Mouse (Mus musculus) thymus, adult 2 months (tissue): ENCODE data around the gene Ptcd1. TPM values are rescaled to one million over a fixed set of nuclear protein-coding genes. Genes with fewer than 3 reads are reported as not detected.

Experiments used
- DNase-seq: peaks from one replicate; pipeline ENCODE4 v3.0.0; 2021
- H3K27ac ChIP-seq: fragments of 200-500 bp; 2 replicates; pipeline ENCODE4 v1.5.1; 2012; ENCODE audit warnings: low read length, control low read depth; ENCODE audit not compliant: control insufficient read depth, insufficient read depth
- H3K27me3 ChIP-seq: fragments of 200-500 bp; 2 replicates; pipeline ENCODE4 v1.6.1; 2012; ENCODE audit warnings: mild to moderate bottlenecking, low read length, moderate library complexity, mixed read lengths; ENCODE audit not compliant: control insufficient read depth, insufficient read depth
- H3K36me3 ChIP-seq: fragments of 200-500 bp; 2 replicates; pipeline ENCODE4 v1.6.1; 2012; ENCODE audit warnings: mild to moderate bottlenecking, low read length, moderate library complexity; ENCODE audit not compliant: control insufficient read depth, insufficient read depth
- H3K4me1 ChIP-seq: fragments of 200-500 bp; replicated peaks from 2 replicates; pipeline ENCODE4 v1.6.1; 2012; ENCODE audit warnings: low read length; ENCODE audit not compliant: control insufficient read depth, insufficient read depth
- H3K4me3 ChIP-seq: fragments of 200-500 bp; 2 replicates; pipeline ENCODE4 v1.5.1; 2012; ENCODE audit warnings: mild to moderate bottlenecking, low read length, control low read depth, moderate library complexity; ENCODE audit not compliant: control insufficient read depth, insufficient read depth
- CTCF ChIP-seq: fragments of 200-500 bp; IDR thresholded peaks from 2 replicates; pipeline ENCODE4 v1.5.1; 2012; ENCODE audit warnings: mild to moderate bottlenecking, control low read depth, low read length, moderate library complexity, borderline replicate concordance; ENCODE audit not compliant: control insufficient read depth, poor library complexity, insufficient read depth; ENCODE audit errors: extremely low read depth
- POLR2A ChIP-seq: fragments of 200-500 bp; IDR thresholded peaks from 2 replicates; pipeline ENCODE4 v1.6.1; 2012; ENCODE audit warnings: mild to moderate bottlenecking, low read length, control low read depth, moderate library complexity; ENCODE audit not compliant: control insufficient read depth, poor library complexity, insufficient read depth; ENCODE audit errors: extremely low read depth
- WGBS: fragments of 180-500 bp; shearing (Covaris S2); methylation state at CpG from one replicate; pipeline ENCODE4 v1.1.7; 2018; 5-methylcytosine and 5-hydroxymethylcytosine counted together
- polyA plus RNA-seq: library from polyadenylated mRNA; depleted of rRNA; stranded (reverse); fragments of >200 nt; gene quantifications from 2 replicates; pipeline ENCODE4 v1.2.3, GENCODE M21; 2012

The Ptcd1 gene
- polyA plus RNA-seq, 1 experiment, result 14.9 TPM

- WGBS, result 73% methylated on average over 7 of the region's 7 CpGs
- H3K27ac ChIP-seq, result no peak overlapping the region
Observed at GRCm38 (mm10) chr5:145200387-145200786, 33.5 kb upstream of the Ptcd1 start.

DNA sequence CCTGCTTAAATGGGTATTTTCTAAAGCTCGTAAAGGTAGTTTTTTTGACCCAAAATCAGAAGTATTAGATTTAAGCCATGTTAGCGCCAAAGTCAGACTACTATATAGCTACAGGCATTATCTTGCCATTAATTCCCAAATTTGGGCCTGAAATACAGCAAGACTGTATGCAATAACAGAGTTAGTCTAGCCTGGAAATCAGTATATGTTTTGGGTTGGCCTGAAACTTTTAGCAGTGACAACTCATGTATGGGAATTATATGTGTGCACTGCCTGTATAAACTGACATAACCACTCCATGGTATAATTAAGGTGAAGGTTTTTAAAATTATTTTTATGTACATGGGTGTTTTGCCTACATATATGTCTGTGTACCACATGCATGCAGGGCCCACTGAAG is 25.1 kb upstream of the Ptcd1 start, which contains the start of gene Atp5j2:
Gene Atp5j2 (minus strand): TSS at position 101 of the 400 bp plus-strand sequence.
- TF ChIP-seq POLR2A, result no peak
- TF ChIP-seq CTCF, result no peak
- peak within 1 kb of the TSS; percentile 4 for H3K27ac ChIP-seq
- WGBS, result 97% methylated on average over 2 of the region's 2 CpGs
- H3K4me3 ChIP-seq, result peak within 1 kb of the TSS; percentile 80
- H3K27me3 ChIP-seq, result no peaks in the 10 kb centered on the region
- peaks cover 11% of the 10 kb centered on the region for H3K4me1 ChIP-seq
- no peak for DNase-seq
- H3K36me3 ChIP-seq, result peaks cover 26% of the 10 kb centered on the region

More at GRCm38 (mm10) chr5:145200387-145200786, 33.5 kb upstream of the Ptcd1 start:
- DNase-seq, result no peak
- Histone ChIP-seq H3K4me1 (peaks cover 10% of the 10 kb centered on the region), H3K36me3 (peaks cover 9% of the 10 kb centered on the region), H3K27me3 (no peaks in the 10 kb centered on the region), H3K4me3 (no peak overlapping the region)
- TF ChIP-seq POLR2A (no peak), CTCF (no peak)

- Histone ChIP-seq H3K36me3 (peaks cover 33% of the 10 kb centered on the region), H3K27me3 (no peaks in the 10 kb centered on the region), H3K4me3 (peak overlapping the region; percentile 80), H3K27ac (peak overlapping the region; percentile 4), H3K4me1 (peaks cover 11% of the 10 kb centered on the region)
- DNase-seq, result peak; percentile 91
- under 1% methylated on average over 41 of the region's 41 CpGs for WGBS
- TF ChIP-seq CTCF (no peak), POLR2A (peak; percentile 59; the same call in 1 of the 2 replicates)
Observed at GRCm38 (mm10) chr5:145190875-145191798, 24.2 kb upstream of the Ptcd1 start.

DNA sequence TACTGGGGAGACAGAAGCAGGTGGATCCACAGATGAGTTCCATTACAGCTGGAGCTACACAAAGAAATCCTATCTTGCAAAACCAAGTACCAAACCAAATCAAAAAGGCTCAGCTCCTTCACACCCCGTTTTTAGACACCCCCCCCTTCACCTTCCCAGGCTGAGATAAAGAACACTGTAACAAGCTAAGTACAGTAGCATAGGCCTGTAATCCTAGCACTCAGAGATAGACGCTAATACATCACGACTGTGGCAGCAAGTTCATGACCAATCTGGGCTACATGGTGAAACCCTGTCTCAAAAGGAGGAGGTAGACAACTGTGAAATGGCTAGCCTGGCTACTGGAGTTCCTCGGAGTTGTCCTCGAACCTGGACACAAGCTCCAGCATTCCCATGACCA is 23.5 kb upstream of the Ptcd1 start:
- no peak for DNase-seq
- 29% methylated on average over 5 of the region's 5 CpGs for WGBS
- H3K4me3 ChIP-seq, result no peak overlapping the region; the same call in 1 of the 2 replicates
- H3K27me3 ChIP-seq, result no peaks in the 10 kb centered on the region
- H3K4me1 ChIP-seq, result peaks cover 11% of the 10 kb centered on the region
- H3K36me3 ChIP-seq, result peaks cover 33% of the 10 kb centered on the region
- no peak overlapping the region for H3K27ac ChIP-seq
- no peak for TF ChIP-seq CTCF
- TF ChIP-seq POLR2A, result no peak

GRCm38 (mm10) chr5:145189416-145189815 is 22.5 kb upstream of the Ptcd1 start:
- Histone ChIP-seq H3K36me3 (peaks cover 33% of the 10 kb centered on the region), H3K27me3 (no peaks in the 10 kb centered on the region), H3K27ac (no peak overlapping the region), H3K4me1 (peaks cover 11% of the 10 kb centered on the region), H3K4me3 (no peak overlapping the region)
- TF ChIP-seq CTCF, result no peak
- no peak for TF ChIP-seq POLR2A
- WGBS, result 96% methylated on average over 6 of the region's 6 CpGs
- no peak for DNase-seq

- Histone ChIP-seq H3K4me3 (no peak overlapping the region), H3K4me1 (peaks cover 4% of the 10 kb centered on the region; the same call in 1 of the 2 replicates), H3K27ac (no peak overlapping the region), H3K36me3 (peaks cover 62% of the 10 kb centered on the region), H3K27me3 (no peaks in the 10 kb centered on the region)
- no peak for TF ChIP-seq POLR2A
- no peak for TF ChIP-seq CTCF
- DNase-seq, result no peak
- 92% methylated on average over 2 of the region's 2 CpGs for WGBS
Observed at GRCm38 (mm10) chr5:145185244-145185643, 18.3 kb upstream of the Ptcd1 start.

DNA sequence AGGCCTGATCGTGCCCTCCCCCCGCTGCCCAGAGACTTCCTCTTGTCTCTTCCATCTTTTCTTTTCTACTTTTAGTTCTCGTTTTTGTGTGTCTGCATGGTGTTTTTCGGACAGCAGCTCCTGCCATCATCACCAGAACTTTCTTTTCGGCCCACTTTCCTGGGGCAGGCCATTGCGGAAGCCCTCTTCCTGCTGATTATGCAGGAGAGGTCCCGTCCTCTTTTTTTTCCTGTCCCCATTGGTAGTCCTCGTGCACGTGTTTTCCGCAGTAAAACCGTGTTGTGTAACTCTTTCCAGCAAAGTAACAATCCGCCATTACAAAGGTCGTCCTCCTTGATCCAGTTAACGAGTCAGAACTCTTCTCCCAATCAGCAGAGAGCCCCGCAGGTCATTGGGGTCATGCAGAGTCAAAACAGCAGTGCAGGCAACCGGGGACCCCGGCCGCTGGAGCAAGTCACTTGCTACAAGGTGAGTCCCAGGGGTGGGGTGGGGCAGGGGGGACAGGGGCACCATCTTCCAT is 11.6 kb upstream of the Ptcd1 start:
- no peak for DNase-seq
- WGBS, result 88% methylated on average over 18 of the region's 18 CpGs
- Histone ChIP-seq H3K4me1 (no peaks in the 10 kb centered on the region), H3K4me3 (no peak overlapping the region), H3K27ac (no peak overlapping the region), H3K27me3 (no peaks in the 10 kb centered on the region), H3K36me3 (peaks cover 76% of the 10 kb centered on the region)
- TF ChIP-seq POLR2A, result no peak
- no peak for TF ChIP-seq CTCF
